Comparison of ENCODE assay signal across 8 mouse cellular contexts in genomic region chr9:123923146-123923991, GRCm38 (mm10). TPM values are rescaled to one million over a fixed set of nuclear protein-coding genes. Genes with fewer than 3 reads are reported as not detected.
DNase-seq lines count a peak whose midpoint lies in the region; ATAC-seq lines count a peak whose summit lies in the region.

No protein-coding gene starts in this region.

- peak overlapping the region; percentile 42 for H3K4me2 ChIP-seq in hindbrain, embryonic 11.5 days (replicated peaks; ENCODE audit: low read depth, low read length)
- peak overlapping the region; percentile 73 for H3K4me2 ChIP-seq in limb, embryonic 12.5 days
- H3K4me2 ChIP-seq in midbrain, embryonic 14.5 days (ENCODE audit: low read length), result peak overlapping the region; percentile 67
- H3K4me2 ChIP-seq in stomach, embryonic 16.5 days (ENCODE audit: low read depth, low read length), result peak overlapping the region; percentile 79

- no peaks in the 10 kb centered on the region for H3K27me3 ChIP-seq in hindbrain, embryonic 11.5 days (ENCODE audit: control insufficient read depth, insufficient read depth, low read length)
- H3K27me3 ChIP-seq in limb, embryonic 12.5 days, result peaks cover 17% of the 10 kb centered on the region
- H3K27me3 ChIP-seq in midbrain, embryonic 14.5 days (ENCODE audit: control insufficient read depth, insufficient read depth, low read length), result no peaks in the 10 kb centered on the region
- H3K27me3 ChIP-seq in stomach, embryonic 16.5 days (ENCODE audit: control insufficient read depth, insufficient read depth, low read length), result no peaks in the 10 kb centered on the region

- H3K27ac ChIP-seq in hindbrain, embryonic 11.5 days (ENCODE audit: low read depth, low read length), result no peak overlapping the region
- H3K27ac ChIP-seq in limb, embryonic 12.5 days, result no peak overlapping the region
- peak overlapping the region; percentile 97 for H3K27ac ChIP-seq in midbrain, embryonic 14.5 days (replicated peaks; ENCODE audit: low read depth, low read length)
- H3K27ac ChIP-seq in stomach, embryonic 16.5 days (ENCODE audit: low read length), result peak overlapping the region; percentile 18; the same call in 1 of the 2 replicates

- peak; percentile 30 for DNase-seq in layer of hippocampus, adult 11-12 months (ENCODE audit: low spot score)
- DNase-seq in layer of hippocampus, adult 9-10 months (ENCODE audit: low spot score), result no peak
- DNase-seq in adrenal gland, postnatal 25 days, result peak; percentile 42
- peak; percentile 64 for DNase-seq in hindbrain, embryonic 11.5 days (ENCODE audit: low spot score)
- peak; percentile 75 for DNase-seq in midbrain, embryonic 14.5 days

- peak overlapping the region; percentile 35 for H3K4me3 ChIP-seq in hindbrain, embryonic 11.5 days (ENCODE audit: low read depth, low read length)
- H3K4me3 ChIP-seq in limb, embryonic 12.5 days (replicated peaks), result peak overlapping the region; percentile 55
- peak overlapping the region; percentile 53 for H3K4me3 ChIP-seq in midbrain, embryonic 14.5 days (replicated peaks; ENCODE audit: low read depth, low read length)
- H3K4me3 ChIP-seq in stomach, embryonic 16.5 days (replicated peaks; ENCODE audit: low read length), result peak overlapping the region; percentile 63

- peak overlapping the region; percentile 31; the same call in 1 of the 2 replicates for H3K9ac ChIP-seq in hindbrain, embryonic 11.5 days (ENCODE audit: low read depth, low read length)
- H3K9ac ChIP-seq in limb, embryonic 12.5 days (replicated peaks), result peak overlapping the region; percentile 31; the same call in 1 of the 2 replicates
- H3K9ac ChIP-seq in midbrain, embryonic 14.5 days (replicated peaks; ENCODE audit: low read length), result peak overlapping the region; percentile 59
- peak overlapping the region; percentile 65 for H3K9ac ChIP-seq in stomach, embryonic 16.5 days (ENCODE audit: low read length)

- H3K36me3 ChIP-seq in hindbrain, embryonic 11.5 days (ENCODE audit: control insufficient read depth, insufficient read depth, low read length), result no peaks in the 10 kb centered on the region
- no peaks in the 10 kb centered on the region for H3K36me3 ChIP-seq in limb, embryonic 12.5 days
- H3K36me3 ChIP-seq in midbrain, embryonic 14.5 days (ENCODE audit: control insufficient read depth, insufficient read depth, low read length), result no peaks in the 10 kb centered on the region
- H3K36me3 ChIP-seq in stomach, embryonic 16.5 days (ENCODE audit: control insufficient read depth, insufficient read depth, low read length), result no peaks in the 10 kb centered on the region

- under 1% methylated on average over 47 of the region's 53 CpGs for WGBS in hindbrain, embryonic 11.5 days
- 1% methylated on average over 44 of the region's 53 CpGs for WGBS in limb, embryonic 12.5 days
- WGBS in midbrain, embryonic 14.5 days, result under 1% methylated on average over 52 of the region's 53 CpGs
- WGBS in stomach, embryonic 16.5 days, result under 1% methylated on average over 50 of the region's 53 CpGs

- peak; percentile 44 for ATAC-seq in erythroblast, adult 5-6 weeks (replicated peaks; ENCODE audit: low FRiP score, poor library complexity, severe bottlenecking)
- peak; percentile 3 for ATAC-seq in hindbrain, embryonic 11.5 days (ENCODE audit: low FRiP score)
- peak; percentile 9; the same call in 1 of the 2 replicates for ATAC-seq in limb, embryonic 12.5 days (ENCODE audit: insufficient number of reproducible peaks, insufficient read depth, low FRiP score, low TSS enrichment, low read depth)
- ATAC-seq in midbrain, embryonic 14.5 days (ENCODE audit: low FRiP score, low TSS enrichment), result peak; percentile 8
- ATAC-seq in stomach, embryonic 16.5 days (ENCODE audit: insufficient read depth, low FRiP score), result no peak

- no peaks in the 10 kb centered on the region for H3K9me3 ChIP-seq in hindbrain, embryonic 11.5 days (ENCODE audit: control insufficient read depth, low read length)
- H3K9me3 ChIP-seq in limb, embryonic 12.5 days, result peaks cover 3% of the 10 kb centered on the region; the same call in 1 of the 2 replicates
- H3K9me3 ChIP-seq in midbrain, embryonic 14.5 days (ENCODE audit: control insufficient read depth, low read length), result peaks cover 3% of the 10 kb centered on the region; the same call in 1 of the 2 replicates
- H3K9me3 ChIP-seq in stomach, embryonic 16.5 days (replicated peaks; ENCODE audit: control insufficient read depth, low read length), result no peaks in the 10 kb centered on the region

- no peaks in the 10 kb centered on the region for H3K4me1 ChIP-seq in hindbrain, embryonic 11.5 days (replicated peaks; ENCODE audit: control insufficient read depth, insufficient read depth, low read length)
- peaks cover 22% of the 10 kb centered on the region; the same call in 1 of the 2 replicates for H3K4me1 ChIP-seq in limb, embryonic 12.5 days (replicated peaks)
- H3K4me1 ChIP-seq in midbrain, embryonic 14.5 days (ENCODE audit: control insufficient read depth, insufficient read depth, low read length), result no peaks in the 10 kb centered on the region
- no peaks in the 10 kb centered on the region for H3K4me1 ChIP-seq in stomach, embryonic 16.5 days (ENCODE audit: control insufficient read depth, insufficient read depth, low read length)

RNA-seq across cellular contexts. Expression of gene Ccr1, which starts 45.1 kb away (rescaled TPM):
- 1.1 and 1.3 TPM in 2 replicates for total RNA-seq in adrenal gland, postnatal 25 days (2021)
- total RNA-seq in erythroblast, adult 5-6 weeks (2015; ENCODE audit: low replicate concordance), result 12.3 and 17.3 TPM in 2 replicates
- total RNA-seq in erythroblast, adult 5-6 weeks (2017; ENCODE audit: low replicate concordance), result 12.1 and 14.9 TPM in 2 replicates
- 0.70 and 1.3 TPM in 2 replicates for polyA plus RNA-seq in hindbrain, embryonic 11.5 days (2014; fragmentation: Nextera tagmentation; extraction: Ambion mirVana)
- polyA plus RNA-seq in limb, embryonic 12.5 days (2016; fragmentation: Nextera tagmentation; extraction: Ambion mirVana), result 1.3 and 1.5 TPM in 2 replicates
- 1.7 TPM in 1 of 2 replicates, not detected in the other for polyA plus RNA-seq in midbrain, embryonic 14.5 days (2014; fragmentation: Nextera tagmentation; extraction: Ambion mirVana)
- 4.3 and 5.0 TPM in 2 replicates for polyA plus RNA-seq in stomach, embryonic 16.5 days (2015; fragmentation: Nextera tagmentation; extraction: Ambion mirVana)

RNA-seq across cellular contexts. Expression of gene Ccr1l1, which starts 54.8 kb away (rescaled TPM):
- not detected in 2 replicates for total RNA-seq in adrenal gland, postnatal 25 days (2021)
- total RNA-seq in erythroblast, adult 5-6 weeks (2015; ENCODE audit: low replicate concordance), result not detected in 2 replicates
- total RNA-seq in erythroblast, adult 5-6 weeks (2017; ENCODE audit: low replicate concordance), result 1.4 and 1.6 TPM in 2 replicates
- not detected in 2 replicates for polyA plus RNA-seq in hindbrain, embryonic 11.5 days (2014; fragmentation: Nextera tagmentation; extraction: Ambion mirVana)
- not detected in 2 replicates for polyA plus RNA-seq in limb, embryonic 12.5 days (2016; fragmentation: Nextera tagmentation; extraction: Ambion mirVana)
- not detected in 2 replicates for polyA plus RNA-seq in midbrain, embryonic 14.5 days (2014; fragmentation: Nextera tagmentation; extraction: Ambion mirVana)
- not detected in 2 replicates for polyA plus RNA-seq in stomach, embryonic 16.5 days (2015; fragmentation: Nextera tagmentation; extraction: Ambion mirVana)

Comparison
In these comparisons a context has a peak if more than half of its experiments do, and no peak if none do; other contexts are left out.
1. H3K27ac ChIP-seq: peak in midbrain, embryonic 14.5 days (single experiment) and stomach, embryonic 16.5 days (single experiment); none in hindbrain, embryonic 11.5 days (single experiment) and limb, embryonic 12.5 days (single experiment).
2. Peak in every context shown above with its lines, with median percentiles within 50 percentile points of each other: H3K4me2 ChIP-seq, H3K4me3 ChIP-seq and H3K9ac ChIP-seq.